Mouse (Mus musculus) lung, adult 18-20 months (tissue): ENCODE data around the gene Ltbp2.

Experiments
- DNase-seq, 2 experiments: peaks; one replicate each; pipeline ENCODE4 v3.0.0; 2022; ENCODE audit warnings: mixed read lengths in 2 of 2

The Ltbp2 gene

GRCm38 (mm10) chr12:84875761-84876480, 411 bp downstream of the Ltbp2 start:
- DNase-seq, result no peak

GRCm38 (mm10) chr12:84873434-84873833, 2.9 kb downstream of the Ltbp2 start:
- no peak for DNase-seq

DNA sequence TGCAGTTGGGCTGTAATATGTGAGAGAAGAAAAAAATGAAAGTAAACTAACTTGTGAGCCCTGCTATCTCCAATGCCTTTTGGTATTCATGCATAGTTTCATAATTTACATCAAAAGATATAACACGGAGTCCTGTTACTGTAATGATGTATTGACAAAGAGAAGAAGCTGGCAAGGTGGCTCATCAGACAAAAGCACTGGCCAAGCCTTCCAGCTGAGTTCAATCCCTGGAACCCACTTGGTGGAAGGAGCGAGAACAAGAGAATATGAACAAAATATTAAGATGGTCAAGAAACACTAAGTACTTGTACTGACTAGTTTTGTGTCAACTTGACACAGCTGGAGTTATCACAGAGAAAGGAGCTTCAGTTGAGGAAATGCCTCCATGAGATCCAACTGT, 4.0 kb downstream of the Ltbp2 start:
- DNase-seq, result no peak

DNA sequence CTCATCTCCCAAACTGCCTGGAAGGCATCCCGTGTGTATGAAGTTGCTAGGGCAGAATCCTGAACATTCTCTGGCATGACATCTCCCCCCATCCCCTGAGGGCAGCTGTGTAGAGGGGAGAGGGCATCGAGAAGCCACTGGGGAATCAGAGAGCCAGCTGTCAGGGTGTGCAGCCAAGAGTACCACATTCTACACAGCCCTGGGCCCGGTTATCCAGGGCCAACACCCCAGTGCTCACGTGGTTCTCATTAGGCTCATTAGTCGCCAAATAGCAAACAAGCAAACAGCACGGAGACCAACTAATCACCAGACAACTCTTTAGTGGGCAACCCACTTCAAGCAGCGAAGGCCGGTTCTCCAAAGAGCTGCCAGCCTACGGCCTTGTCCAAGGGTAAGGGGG, 10.9 kb downstream of the Ltbp2 start:
- DNase-seq, result no peak

DNA sequence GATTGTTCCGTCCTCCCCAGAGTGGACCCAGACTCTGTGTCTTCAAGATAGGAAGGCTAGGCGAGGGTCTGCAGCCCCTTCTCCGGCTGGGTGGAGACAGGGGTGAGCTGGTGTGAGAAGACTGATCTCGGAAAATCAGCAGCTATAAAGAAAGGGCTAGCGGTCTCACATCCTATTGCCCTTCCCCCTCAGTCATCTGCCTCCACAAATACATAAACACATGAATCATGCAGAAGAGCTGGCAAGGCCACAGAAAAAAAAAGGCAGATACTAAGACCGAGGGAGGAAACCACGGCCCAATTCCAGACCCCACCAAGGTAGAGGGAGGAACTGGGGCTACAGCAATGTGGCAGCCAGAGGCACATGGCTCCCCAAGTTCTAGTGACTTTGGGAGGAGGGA, 11.5 kb downstream of the Ltbp2 start:
- DNase-seq, result no peak

- no peak for DNase-seq
Observed at GRCm38 (mm10) chr12:84863196-84863595, 13.1 kb downstream of the Ltbp2 start.

GRCm38 (mm10) chr12:84862136-84862910, 14.0 kb downstream of the Ltbp2 start:
- DNase-seq, result peak in 1 of 2 experiments; percentile 23

DNA sequence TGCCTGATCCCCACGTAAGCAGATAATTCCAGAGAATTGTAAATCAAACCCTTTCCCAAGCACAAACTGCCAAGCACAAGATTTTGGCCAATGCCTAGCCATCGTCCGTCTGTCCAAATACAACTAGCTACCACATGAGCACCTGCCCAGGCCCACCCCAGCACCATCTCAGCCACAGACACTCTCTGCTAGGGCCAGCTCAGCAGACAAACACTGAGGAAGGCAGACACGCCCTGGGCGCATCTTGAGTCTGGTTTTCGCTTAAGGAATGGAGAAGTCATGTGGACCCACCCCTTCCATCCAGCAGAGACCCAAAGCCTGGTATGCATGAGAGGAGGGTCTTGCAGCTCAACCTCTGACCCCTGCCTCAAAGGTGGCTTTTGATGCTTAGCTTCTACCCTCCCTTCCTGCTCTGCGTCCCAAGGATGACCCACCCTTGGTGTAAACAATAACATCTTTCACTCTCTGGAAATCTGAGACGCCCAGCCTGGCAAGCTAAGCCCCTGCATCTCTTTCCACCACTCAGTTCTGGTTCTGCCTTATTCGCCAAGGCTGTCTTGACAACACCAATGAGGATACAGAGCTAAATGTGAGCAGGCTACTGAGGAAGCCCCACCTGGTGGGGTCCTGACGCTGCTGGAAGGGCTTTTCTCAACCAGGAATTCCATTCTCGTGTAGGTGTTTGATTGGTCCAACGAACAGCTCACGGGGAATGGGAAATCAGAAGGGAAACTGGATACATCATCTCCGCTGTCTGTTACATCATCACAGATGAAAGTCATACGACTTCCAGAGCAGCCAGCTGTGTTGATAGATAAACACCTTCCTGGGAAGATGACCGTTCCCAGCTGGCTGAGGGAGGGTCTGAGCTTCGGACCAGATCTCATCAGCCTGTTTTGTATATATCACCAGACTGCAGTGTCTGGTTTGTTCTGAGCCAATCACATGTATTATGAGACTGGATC, 17.9 kb downstream of the Ltbp2 start:
- DNase-seq, result no peak

DNA sequence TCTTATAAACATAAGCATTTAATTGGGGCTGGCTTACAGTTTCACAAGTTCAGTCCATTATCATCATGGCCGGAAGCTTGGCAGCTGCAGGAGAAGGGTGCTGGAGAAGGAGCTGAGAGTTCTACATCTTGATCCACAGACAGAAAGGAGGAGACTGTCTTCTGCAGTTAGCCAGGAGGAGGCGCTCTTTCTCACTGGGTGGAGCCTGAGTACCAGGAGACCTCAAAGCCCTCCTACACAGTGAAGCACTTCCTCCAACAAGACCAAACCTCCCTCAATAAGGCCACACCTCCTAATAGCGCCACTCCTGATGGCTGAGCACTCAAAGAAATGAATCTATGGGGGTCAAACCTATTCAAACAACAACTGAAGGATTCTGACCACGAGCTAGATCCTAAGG, 18.6 kb downstream of the Ltbp2 start:
- no peak for DNase-seq

DNA sequence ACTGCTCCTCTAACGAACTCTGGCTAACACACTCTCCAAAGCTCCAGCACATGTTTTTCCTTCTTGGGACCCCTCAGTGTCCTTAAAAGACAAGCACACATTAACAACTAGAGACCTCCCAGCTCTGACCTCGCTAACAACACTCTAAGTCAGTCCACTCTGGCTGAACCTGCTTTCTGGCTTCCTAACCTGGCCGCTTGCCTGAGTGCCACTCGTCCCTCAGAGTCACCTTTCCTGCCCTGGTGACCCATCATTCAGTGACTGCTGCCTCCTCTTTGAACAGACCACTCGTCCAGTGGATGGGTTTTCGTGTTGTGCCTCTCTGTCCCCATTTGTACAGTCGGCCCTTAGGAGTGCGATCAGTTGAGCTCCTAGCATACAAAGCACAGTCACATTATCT, 19.8 kb downstream of the Ltbp2 start:
- DNase-seq, result peak; percentile 50 to 64

DNA sequence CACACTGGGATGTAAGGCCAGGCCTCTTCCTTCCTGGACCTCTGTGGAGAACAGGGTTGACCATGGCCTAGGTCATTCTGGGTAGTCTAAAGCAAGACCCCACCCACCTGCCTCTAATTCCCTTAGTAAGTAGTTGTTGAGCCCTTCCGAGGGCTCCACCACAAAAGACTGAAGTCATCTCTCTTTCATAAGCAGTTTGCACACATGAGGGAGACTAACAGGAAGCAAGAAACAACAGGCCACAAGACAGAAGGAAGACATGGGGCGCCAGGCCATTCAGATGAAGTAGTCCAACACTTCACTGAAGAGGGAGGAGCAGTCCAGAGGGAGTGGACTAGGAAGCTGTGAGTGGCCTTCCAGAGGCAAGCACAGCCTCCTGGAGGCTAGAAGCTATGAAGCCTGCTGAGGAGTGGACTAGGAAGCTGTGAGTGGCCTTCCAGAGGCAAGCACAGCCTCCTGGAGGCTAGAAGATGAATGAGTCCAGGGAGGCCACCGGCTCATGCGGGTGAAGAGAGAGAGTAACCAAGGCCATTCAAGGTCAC, 21.2 kb downstream of the Ltbp2 start:
- DNase-seq, result peak; percentile 52 to 64

- no peak for DNase-seq
Observed at GRCm38 (mm10) chr12:84854392-84855033, 21.8 kb downstream of the Ltbp2 start.

GRCm38 (mm10) chr12:84851403-84852040, 24.8 kb downstream of the Ltbp2 start:
- DNase-seq, result peak in 1 of 2 experiments; percentile 45

GRCm38 (mm10) chr12:84847882-84848281, 28.4 kb downstream of the Ltbp2 start:
- no peak for DNase-seq

- peak; percentile 36 to 57 for DNase-seq
Observed at GRCm38 (mm10) chr12:84847480-84847879, 28.9 kb downstream of the Ltbp2 start.

GRCm38 (mm10) chr12:84846594-84847014, 29.7 kb downstream of the Ltbp2 start:
- peak; percentile 28 to 37 for DNase-seq

DNA sequence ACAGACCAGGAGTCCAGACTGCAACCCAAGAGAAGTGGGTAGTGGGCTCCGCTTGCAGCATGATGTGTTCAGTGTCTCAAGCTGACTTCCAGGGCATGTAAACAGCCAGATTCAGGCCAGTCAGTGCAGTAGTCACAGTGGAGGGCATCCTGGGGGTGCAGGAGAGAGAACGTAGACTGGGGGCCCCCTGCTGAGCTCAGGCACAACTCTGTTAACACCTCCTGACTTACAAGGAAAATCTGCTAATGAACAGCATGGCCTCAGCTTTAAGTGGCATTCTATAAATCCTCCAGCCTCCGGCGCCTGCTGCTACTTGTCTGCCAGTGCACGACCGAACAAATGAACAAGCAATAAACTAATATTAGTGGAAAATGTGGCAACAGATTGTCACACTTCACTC, 33.6 kb downstream of the Ltbp2 start:
- DNase-seq, result no peak

- DNase-seq, result no peak
Observed at GRCm38 (mm10) chr12:84841158-84842140, 34.9 kb downstream of the Ltbp2 start.

- no peak for DNase-seq
Observed at GRCm38 (mm10) chr12:84840734-84841133, 35.6 kb downstream of the Ltbp2 start.

GRCm38 (mm10) chr12:84839965-84840364, 36.4 kb downstream of the Ltbp2 start:
- DNase-seq, result no peak
